Mouse (Mus musculus) megakaryocyte progenitor cell, adult 5-6 weeks (primary cell): ENCODE data around the gene Gm49673. TPM values are rescaled to one million over a fixed set of nuclear protein-coding genes. Genes with fewer than 3 reads are reported as not detected.
"Not testable (repeated sequence)": the region's sequence is repeated elsewhere in the genome, so short reads cannot be mapped to it uniquely, and the experiment has no call there.

Experiments
- ATAC-seq: replicated peaks from 2 replicates; pipeline ENCODE4 v1.8.0; 2016; ENCODE audit warnings: mild to moderate bottlenecking, moderate TSS enrichment, inconsistent platforms; ENCODE audit not compliant: poor library complexity
- total RNA-seq, 2 experiments: library from RNA; stranded (forward) in 1 of 2; stranded (reverse) in 1 of 2; fragments of 157-497, 149-512 nt in 1 of 2; fragments of 200-1000 nt in 1 of 2; gene quantifications; 2 replicates each; pipeline versions ENCODE4 v1.2.3 to v1.2.4; 2015 to 2017

Gene Gm49673
- total RNA-seq, 2 experiments from 2014 or later = not detected

DNA sequence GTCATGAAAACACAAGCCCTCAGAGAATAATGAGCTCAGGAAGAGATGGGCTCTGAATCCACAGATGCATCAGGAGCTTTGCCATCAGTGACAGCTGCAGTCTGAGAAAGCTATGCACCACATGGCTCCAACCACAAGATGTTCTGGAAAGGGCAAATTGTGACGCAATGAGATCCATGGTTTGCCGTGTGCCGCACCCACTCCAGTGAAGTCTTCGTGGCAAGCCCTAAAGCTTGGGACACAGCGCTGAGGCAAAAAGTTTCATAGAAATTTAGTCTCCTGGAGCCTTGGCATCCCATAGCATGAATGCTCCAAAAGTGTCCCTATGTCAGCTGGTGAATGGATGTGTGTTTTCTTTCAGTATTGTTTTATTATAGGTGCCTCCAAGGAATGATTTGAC is 9.5 kb downstream of the Gm49673 start:
- ATAC-seq = not testable (repeated sequence)

DNA sequence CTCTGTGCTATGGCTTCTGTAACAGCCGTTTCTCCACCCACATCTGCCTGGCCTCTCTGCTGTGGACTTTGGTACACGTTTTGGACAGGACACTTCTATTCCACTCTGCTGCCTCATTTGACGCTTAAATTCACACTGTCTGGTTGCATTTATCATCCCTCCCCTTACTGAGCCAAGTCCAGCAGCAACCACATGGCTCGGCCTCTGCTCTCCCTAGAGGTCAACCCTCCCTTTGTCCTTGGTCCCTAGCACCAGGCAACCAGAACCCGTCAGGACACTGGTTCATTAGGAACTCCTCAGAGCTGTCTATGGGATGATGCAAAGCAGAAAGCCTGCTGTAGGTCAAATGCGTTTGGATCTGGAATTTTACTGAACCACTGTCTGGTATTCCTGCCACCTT is 16.7 kb downstream of the Gm49673 start:
- ATAC-seq = not testable (repeated sequence)

DNA sequence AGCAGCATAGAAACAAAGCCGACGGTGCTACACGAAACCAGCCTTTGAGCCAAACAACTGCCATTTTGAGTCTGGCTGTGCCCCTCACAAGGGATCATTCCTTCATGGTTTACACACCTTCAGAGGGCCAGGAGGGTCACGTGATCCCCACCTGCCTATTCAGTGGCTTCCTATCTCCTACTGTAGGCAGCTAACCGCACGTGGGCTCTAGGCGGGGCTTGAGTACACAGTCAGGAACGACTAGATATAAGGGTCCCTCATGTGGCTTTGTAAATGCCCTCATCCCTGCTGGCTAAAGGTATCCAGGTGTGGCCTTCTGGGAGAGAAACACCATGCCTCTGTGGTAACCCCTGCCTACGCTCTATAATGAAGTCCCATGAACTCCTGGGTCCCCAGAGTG is 18.0 kb downstream of the Gm49673 start:
- ATAC-seq = not testable (repeated sequence)

DNA sequence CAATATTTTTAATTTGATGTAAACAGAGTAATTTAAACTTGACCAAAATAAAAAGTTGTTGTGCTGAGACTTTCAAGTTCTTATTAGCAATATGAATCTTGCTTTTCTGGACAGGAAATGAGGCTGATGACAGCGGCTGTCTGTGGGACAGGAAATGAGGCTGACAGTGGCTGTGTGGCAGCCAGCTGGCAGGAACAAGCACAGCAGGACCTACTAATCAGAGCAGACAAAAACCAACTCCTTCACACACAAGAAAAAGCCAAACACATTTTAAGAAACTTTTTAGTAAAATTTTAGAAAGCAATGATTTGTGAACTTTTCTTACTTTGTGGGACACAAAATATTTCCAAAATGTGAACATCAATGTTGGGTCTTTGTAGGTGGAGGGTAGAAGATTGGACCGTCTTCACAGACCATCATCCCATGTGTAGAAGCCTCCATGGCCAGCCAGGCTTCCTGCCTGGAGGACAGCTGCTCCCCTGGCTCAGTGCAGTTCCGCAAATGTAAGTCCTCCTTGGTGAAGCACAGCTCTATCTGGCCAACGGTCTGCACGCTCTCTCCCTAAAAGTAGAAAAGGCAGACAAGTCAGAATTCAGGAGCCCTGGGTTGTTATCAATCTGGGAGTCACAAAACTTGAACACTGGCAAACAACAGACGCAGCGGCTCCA is 19.1 kb downstream of the Gm49673 start:
- 0 out of 2 replicates have a peak, but pooled peaks have one; percentile 26 for ATAC-seq

DNA sequence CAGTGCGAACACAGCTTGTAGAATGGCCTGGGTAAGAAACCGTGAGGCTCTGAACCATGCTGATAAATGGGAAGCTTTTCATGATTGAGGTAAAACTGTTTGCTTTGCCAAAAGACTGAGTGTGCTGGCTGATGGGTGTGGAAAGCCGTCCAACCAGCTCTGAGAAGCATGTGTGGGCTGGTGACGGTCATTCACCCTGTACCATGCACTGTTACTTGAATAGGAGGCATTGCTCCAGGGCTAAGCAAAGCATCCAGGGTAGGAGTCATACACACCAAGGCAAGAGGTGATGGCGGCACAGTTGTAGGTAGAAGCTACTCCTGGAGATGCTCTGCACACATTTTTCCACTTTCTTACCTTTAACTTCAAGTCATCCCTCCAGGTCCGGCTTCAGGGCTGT is 23.0 kb downstream of the Gm49673 start:
- not testable (repeated sequence) for ATAC-seq

DNA sequence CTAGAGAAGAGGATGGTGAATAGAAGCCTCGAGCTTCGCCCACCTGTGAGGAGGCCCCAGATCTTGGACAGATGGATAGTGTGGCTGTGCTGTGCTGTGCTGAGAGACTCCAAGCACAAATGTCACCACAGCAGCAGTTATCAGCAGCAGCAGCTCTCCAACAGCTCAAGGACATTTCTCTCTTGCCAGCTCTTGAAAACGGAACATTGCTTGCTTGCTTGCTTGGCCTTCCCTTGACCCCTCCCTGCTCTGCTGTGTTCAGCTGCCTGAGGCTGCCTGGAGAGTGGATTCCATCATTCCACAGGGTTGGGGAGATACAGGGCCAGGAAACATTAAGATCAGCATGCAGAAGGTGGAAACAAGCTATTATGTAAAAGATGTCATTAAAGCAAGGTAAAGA is 24.6 kb downstream of the Gm49673 start:
- ATAC-seq = peak; percentile 37; the same call in 1 of the 2 replicates

DNA sequence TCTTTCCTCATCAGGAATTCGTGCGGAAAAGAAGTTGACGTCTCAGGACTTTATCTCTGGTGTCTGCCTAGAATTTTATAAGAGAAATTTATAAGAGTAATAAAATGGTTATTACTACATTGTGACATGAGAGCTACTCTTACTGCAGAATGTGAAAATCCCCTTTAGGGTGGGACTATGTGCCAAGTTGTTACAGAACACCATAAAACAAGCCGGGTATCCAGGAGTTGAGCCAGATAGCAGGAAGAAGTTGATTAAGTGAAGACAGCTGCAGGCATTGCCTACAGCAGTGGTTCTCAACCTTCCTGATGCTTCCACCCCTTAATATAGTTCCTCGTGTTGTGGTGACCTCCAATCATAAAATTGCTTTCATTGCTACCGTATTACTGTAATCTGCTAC is 30.7 kb downstream of the Gm49673 start:
- not testable (repeated sequence) for ATAC-seq

DNA sequence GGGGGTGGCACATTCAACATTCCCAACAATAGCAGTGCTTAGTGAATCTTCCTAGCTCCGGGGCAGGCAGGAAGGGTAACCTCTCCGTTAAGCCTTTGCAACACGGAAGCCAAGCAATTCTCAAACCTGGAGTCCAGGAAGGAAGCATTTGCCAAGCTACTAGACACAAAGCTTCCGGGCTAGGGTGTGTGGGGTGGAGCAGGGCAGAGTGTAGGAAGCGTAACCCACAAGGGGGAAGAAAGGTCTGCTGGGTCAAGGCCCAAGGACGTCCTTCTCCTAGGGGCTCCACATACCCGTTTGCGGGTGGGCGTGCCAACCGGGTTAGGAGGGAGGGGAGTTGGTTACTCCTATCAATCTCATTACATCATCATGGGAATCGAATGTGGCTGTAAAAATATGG is 31.2 kb downstream of the Gm49673 start:
- peak; percentile 93 for ATAC-seq

DNA sequence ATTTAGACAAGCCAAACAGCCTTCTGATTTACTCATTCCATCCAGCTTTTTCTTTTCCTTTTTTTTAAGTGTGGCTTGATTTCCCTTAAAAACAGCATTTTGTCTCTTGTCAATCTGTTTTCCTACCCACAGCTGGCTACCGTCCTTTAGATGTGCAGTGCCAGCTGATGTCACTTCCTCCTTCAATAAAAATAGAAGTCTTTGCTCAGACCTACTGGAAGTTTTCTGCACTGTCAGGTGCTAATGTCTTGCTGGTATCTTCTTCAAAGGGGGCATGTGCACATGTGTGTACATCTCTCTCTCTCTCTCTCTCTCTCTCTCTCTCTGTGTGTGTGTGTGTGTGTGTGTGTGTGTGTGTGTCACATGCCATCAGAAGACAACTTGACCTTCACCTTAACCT is 35.4 kb downstream of the Gm49673 start:
- ATAC-seq = peak; percentile 38; the same call in 1 of the 2 replicates

DNA sequence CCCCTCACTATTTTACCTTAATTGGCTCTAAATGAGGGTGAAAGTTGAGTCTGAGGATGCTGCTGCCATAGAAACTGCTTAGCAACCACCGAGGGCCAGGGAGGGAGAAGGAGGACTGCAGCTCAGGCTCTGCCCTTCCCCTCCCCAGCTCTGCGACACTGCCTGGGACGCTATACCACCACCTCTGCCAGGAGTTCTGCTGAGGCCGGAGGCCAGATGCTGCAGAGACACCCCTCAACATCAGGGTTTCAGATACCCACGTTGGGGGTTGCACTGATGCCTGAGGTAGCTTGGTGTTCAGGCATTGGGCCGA is 46.3 kb downstream of the Gm49673 start:
- not testable (repeated sequence) for ATAC-seq

DNA sequence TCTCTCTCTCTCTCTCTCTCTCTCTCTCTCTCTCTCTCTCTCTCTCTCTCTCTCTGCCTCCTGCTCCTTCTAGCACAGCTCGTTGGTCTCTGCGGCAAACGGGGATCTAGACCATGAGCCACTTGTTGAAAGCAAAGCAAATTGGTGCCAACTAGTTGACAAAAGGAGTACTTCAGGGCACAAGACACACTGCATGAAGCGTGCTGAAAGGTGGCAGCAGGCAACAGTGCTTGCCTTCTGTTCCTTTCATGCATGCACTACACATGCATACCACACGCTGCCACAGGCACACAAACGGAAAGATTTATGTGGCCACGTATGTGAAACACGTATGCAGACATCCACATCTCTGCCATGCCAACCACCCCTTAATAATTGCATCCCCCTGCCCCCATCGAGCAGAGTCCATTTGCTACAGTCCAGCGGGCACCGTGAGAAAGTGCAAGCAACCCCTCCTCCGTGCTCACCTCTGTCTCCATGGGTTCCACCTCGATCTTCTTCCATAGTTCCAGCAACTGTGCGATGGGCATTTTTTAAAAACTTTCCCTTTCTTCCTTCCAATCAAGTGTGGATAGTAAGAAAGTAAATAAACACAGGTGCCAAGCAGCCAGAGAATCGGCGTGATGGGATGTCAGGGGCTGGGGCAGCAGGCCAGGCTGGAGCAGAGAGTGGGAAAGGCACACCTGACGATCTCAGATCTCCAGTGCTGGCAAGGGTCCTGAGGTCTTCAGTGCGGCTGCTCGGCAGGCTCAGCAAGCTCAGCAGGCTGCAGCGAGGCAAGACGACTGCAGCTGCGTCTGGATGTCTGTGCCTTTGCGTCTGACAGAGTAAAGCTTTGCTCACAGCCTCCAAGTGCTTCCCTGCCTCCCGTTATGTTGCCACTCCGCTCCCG is 46.9 kb downstream of the Gm49673 start:
- ATAC-seq = not testable (repeated sequence)

DNA sequence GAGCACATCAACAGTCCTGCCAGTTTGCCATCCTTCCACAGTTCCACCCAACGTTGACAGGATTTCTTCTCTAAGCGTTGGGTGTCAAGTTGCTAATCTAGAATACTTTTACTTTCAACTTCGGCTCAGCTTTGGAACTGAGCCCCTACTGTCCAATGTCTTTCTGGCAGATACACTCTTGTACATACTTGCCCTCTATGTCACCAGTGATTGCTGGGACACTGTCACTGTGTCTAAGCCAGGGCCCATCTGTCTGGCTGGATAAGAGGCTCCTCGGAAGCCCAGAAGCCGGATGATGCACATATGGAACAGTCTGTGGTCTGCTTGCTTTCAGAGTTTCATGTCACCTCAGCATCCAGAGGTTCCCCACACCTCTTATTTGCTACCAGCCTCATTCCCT is 51.4 kb downstream of the Gm49673 start:
- ATAC-seq = not testable (repeated sequence)

DNA sequence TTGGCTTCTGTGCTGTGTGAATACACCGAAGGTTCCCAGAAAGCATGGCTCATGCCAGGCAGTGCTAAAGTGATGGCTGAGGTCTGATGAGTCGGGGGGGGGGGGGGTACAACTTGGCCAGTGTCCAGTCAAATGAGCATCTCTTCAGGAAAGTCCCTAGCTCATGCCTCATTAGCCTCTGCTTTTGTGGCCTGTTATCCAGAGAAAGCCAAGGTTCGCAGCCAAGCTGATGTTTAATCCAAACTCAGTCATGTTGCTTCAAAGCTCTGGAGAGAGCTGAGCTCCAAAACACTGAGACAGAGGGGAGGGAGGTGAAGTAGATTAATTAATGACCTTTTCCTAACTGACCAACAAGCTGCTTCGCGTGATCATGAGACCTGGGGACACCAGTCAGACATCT is 51.9 kb downstream of the Gm49673 start:
- ATAC-seq = not testable (repeated sequence)

DNA sequence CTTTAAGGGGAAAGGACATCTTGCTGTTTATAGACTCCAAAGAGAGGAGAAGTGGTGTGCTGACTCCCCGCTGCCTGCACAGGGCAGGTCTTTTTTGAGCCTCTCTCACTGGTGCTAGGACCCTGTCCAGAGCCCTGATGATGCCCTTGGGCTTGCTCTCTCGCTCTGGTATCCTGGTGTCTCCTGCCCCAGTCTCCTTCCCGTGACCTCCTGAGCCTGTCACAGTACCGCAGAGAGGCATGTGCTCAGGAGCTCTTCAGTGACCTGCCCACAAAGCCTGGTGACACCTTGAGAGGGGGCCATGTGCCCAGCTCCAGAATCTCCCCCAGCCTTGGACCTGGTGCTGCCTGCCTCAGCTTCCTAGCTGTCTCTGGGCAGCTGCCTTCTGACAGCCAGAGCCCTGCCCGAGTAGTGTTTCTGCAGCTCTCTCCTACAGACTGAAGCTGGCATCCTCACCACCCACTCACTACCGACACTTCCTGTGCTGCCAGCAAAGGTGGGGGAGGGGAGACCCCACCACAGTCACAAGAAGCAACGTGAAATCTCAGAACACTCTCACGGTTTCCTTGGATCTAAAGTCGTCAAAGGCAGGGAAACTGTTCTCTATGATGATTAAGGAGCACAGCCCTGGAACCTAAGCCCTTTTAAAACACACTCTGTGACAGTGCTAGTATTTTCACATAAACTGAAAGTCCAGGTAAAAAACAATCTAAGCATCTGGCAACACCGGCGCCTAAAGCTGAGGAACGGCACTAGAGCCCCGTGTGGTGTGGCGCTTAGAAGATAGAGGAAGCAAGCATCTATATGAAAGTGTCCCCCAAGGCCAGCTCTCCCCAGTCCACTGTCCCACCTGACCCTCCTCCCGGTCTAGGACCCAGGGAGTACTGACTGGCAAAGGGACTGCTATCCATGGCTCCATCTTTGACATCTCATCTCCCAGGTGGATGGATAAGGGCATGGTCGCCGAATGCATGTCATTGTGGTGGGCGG is 54.8 kb downstream of the Gm49673 start:
- ATAC-seq = peak; percentile 46; the same call in 1 of the 2 replicates

DNA sequence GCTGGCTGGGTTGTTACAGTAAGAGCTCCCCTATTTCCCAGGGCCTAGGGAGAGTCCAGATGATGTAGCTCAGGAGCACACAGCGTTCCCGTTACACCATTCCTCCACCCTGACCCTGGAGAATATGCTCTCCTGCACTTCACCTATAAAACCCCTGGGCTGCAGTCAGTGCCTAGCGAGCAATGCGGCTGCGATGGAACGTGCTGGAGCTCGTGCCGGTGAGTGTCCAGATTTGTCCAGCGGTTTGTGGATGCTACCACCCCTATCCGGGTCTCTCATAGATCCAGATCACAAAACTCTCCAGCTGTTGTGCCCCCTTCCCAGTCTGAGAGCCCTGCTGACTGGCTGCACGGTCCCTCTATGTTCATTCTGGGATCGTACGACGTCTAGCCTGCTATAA is 56.3 kb downstream of the Gm49673 start:
- ATAC-seq = not testable (repeated sequence)

DNA sequence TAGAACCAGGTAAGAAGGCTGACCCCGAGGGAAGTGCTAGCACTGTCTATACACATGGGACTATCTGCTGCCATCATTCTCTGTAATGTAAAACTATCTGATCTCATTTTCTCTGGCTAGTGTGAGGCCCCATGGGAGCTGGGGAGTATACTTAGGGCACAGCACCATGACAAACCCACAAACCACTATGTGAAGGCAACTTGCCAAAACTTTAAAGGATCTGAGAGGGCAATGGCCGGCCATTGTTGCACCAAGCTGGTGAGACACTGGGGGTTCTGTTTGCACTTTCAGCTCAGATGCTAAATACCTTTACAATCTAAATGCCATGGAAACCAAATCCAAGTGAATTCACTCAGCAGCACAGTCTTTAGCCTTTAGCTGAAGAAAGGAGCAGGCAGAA is 77.7 kb downstream of the Gm49673 start:
- ATAC-seq = 0 out of 2 replicates have a peak, but pooled peaks have one; percentile 11

DNA sequence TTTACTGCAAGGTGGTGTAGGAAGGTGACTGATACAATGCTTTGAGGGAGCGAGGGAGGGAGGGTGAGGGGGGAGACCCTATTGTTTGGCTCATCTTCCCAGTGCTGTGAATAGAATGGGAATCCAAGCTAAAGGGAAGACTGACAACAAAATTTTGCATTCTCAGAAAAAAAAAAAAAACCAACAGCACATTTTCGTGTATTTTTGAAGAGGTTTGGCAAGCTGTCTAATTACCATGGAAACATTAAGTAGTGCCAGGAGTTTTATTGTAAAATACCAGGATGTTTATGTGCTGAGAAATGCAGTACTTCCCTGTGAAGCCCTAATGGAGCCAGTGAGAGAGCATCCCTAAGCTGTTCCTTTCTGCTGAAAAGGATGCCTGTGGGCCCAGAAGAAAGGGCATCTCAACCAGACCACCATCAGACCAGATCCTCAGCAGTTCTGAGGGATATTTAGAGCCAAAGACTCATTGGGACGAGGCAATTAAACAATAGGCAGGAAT is 90.9 kb downstream of the Gm49673 start:
- not testable (repeated sequence) for ATAC-seq

DNA sequence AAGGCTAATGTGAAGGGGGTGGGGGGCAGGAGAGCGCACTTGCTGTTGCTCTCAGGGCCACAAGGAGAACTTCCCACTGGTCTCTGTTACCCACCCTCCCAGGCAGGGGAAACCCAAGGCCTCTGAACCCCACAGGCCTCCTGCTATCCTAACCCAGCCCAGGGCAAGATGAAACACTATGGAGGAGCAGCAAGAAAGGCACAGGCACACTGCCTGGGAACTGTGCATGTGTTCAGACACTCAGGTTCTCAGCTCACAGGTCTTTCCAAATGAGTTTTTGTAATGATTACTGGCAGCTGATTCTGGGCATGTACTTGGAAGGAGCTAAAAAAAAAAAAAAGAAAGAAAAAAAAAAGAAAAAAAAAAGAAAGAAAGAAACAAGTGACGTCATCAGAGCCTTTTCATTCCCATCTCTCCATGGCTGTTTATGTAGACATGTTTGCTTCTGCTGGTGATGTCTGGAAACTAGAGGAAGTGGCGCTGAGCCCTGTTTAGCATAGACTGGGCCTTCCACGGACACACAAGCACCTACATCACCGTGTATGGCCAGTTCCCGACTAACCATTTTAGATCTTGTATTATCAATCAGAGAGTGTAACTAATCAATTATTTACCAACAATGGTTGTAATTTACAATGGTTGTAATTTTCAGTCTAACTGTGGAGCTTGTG is 91.5 kb downstream of the Gm49673 start:
- not testable (repeated sequence) for ATAC-seq

DNA sequence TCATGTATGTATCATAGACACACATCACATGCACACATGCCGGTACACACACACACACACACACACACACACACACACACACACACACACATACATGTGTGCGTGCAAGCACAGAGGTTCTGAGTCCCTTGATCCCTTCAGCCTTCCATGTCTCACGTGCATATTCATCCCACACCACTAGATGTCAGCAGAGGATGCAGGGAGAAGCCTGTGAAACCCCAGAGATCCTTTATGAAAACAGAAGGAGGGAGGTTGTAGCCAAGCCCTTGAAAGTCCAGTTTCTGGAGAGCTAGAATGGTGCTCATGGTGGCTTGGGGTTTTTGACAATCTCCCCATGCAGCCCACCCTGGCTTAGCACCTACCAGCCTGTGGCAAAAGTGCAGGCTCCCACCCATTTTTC is 96.3 kb downstream of the Gm49673 start:
- peak; percentile 75 for ATAC-seq

DNA sequence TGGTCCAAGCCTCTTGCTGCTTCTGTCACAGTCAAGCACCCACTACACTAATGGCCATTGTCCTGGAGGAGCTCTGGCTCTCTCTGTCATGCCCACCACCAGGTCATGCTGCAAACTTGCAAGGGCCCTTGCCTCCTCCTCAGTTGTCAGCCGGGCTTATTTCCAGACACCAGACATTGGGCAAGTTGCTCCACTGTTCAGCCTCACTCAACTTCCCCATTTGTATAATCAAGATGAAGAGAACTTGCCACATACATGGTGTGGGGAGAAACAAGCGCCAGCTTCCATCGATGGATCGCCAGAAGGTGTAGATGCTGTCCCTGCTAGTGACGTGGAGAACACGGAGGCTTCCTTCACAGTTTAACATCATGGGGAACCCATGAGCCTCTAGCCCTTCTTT is 97.4 kb downstream of the Gm49673 start:
- peak; percentile 59 for ATAC-seq
